Mouse (Mus musculus) heart, postnatal 14 days (tissue): Measurements from ENCODE around the gene Olfr181. TPM values are rescaled to one million over a fixed set of nuclear protein-coding genes. Genes with fewer than 3 reads are reported as not detected.

Experiments used
- DNase-seq, 2 experiments: peaks; one replicate each; pipeline ENCODE4 v3.0.0; 2021 to 2022
- intact Hi-C: fragments of 180-260 bp; cut with DNase I; formaldehyde crosslinking; loops from one replicate; pipeline ENCODE4 v1.15.1; 2025
- long read RNA-seq, 2 experiments: library from polyadenylated mRNA; stranded (forward); transcript quantifications; one replicate each; pipeline ENCODE4 v2.0.0; 2021
- total RNA-seq, 2 experiments: library from RNA; stranded (reverse); gene quantifications; 2 replicates each; pipeline ENCODE4 v1.2.3; 2021

The Olfr181 gene
- not detected for total RNA-seq
- long read RNA-seq, experiment 1 = 0 reads
- long read RNA-seq, experiment 2 = 0 reads

GRCm38 (mm10) chr16:58928655-58929054 lies at the start of gene Olfr181:
Olfr181 (minus strand) TSS chr16:58928755.
- intact Hi-C loops = no loop called here
- no peak for DNase-seq

GRCm38 (mm10) chr16:58929292-58929691 lies 737 bp upstream of the Olfr181 start, which contains the start of gene Olfr180:
Olfr180 (minus strand) TSS chr16:58929392.
- no peak for DNase-seq
- intact Hi-C loops = no loop called here

GRCm38 (mm10) chr16:58891963-58892362 lies 36.6 kb downstream of the Olfr181 start, which contains the start of gene Olfr178:
Olfr178 (minus strand) TSS chr16:58892063.
- intact Hi-C loops = no loop called here
- DNase-seq = no peak

GRCm38 (mm10) chr16:58884416-58884815 lies 44.1 kb downstream of the Olfr181 start:
- intact Hi-C loops = no loop called here
- DNase-seq = no peak

Other genes starting within 250 kb of the Olfr181 start
- not detected for gene Gpr15, start 209.7 kb downstream of the Olfr181 start, total RNA-seq
- 10 to 100 TPM; 56.3 to 61.4 TPM for gene Cldnd1, start 200.8 kb downstream of the Olfr181 start, total RNA-seq
- gene Olfr172, start 165.6 kb downstream of the Olfr181 start, total RNA-seq = not detected
- gene Olfr173, start 128.5 kb downstream of the Olfr181 start, total RNA-seq = not detected
- not detected for gene Olfr175-ps1, start 102.0 kb downstream of the Olfr181 start, total RNA-seq
- not detected for gene Olfr177, start 54.0 kb downstream of the Olfr181 start, total RNA-seq
- not detected for gene Olfr178, start 36.7 kb downstream of the Olfr181 start, total RNA-seq
- gene Olfr180, start 637 bp upstream of the Olfr181 start, total RNA-seq = not detected
- not detected for gene Olfr183, start 66.6 kb upstream of the Olfr181 start, total RNA-seq
- gene Olfr186, start 101.5 kb upstream of the Olfr181 start, total RNA-seq = not detected
- gene Olfr187, start 111.0 kb upstream of the Olfr181 start, total RNA-seq = not detected
- gene Olfr190, start 149.2 kb upstream of the Olfr181 start, total RNA-seq = not detected
- not detected for gene Olfr191, start 161.1 kb upstream of the Olfr181 start, total RNA-seq
- not detected for gene Olfr193, start 183.1 kb upstream of the Olfr181 start, total RNA-seq
- gene Olfr194, start 192.3 kb upstream of the Olfr181 start, total RNA-seq = not detected
- gene Olfr195, start 218.3 kb upstream of the Olfr181 start, total RNA-seq = not detected
- not detected for gene Olfr196, start 241.7 kb upstream of the Olfr181 start, total RNA-seq